Mouse (Mus musculus) adrenal gland, adult 8-10 months (tissue): Measurements from ENCODE around the gene Gorasp1. TPM values are rescaled to one million over a fixed set of nuclear protein-coding genes. Genes with fewer than 3 reads are reported as not detected.
A peak's percentile ranks its signal among the peaks of the same experiment; 100 is the strongest.

Experiments used
- DNase-seq: peaks from one replicate; pipeline ENCODE4 v3.0.0; 2022
- total RNA-seq, 4 experiments: library from RNA; stranded (reverse); gene quantifications; 2 replicates each; pipeline ENCODE4 v1.2.4; 2022

The Gorasp1 gene
- 10 to 100 TPM; 31.7 to 45.8 (median 42.3) TPM for total RNA-seq

DNA sequence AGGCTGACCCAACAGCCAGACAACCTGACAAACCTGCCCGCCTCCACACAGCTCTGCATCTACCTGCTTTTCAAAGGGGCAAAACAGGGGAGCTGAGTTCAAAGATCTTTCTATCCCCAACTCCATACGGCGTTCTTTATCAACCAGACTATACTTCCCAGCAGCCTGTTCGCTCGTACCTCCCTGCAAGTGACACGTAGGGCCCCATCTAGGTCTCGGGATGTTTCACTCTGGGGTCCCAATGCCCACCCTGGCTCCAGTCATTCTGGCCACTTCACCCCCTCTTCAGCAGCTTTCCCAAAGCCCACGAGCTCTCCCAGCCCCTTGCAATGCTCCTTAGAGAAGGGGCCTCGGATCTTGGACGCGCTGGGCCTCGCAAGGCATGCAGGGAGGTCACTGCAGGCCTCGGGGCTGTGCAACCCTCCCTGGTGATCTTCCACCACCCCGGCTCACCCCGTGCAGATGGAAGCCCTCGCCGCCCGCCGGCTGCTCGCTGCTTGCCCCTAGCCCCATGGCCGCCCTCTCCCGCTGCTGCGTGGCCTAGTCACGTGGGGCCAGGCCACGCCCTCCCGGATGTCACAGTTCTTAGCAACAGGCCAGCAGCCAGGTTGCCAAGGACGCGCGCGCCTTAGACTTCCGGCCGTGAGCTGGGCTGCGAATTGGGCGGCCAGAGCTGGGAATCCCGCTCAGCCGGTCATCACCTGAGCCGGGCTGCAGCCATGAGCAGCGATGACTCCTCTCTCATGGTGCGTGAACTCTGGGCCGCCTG lies at the start of gene Gorasp1, which contains the start of gene Ttc21a:
Gorasp1 (minus strand) TSS at position 561 of the 769 bp plus-strand sequence.
Ttc21a (plus strand) TSS at position 602 of the 769 bp plus-strand sequence.
- DNase-seq = peak; percentile 92

DNA sequence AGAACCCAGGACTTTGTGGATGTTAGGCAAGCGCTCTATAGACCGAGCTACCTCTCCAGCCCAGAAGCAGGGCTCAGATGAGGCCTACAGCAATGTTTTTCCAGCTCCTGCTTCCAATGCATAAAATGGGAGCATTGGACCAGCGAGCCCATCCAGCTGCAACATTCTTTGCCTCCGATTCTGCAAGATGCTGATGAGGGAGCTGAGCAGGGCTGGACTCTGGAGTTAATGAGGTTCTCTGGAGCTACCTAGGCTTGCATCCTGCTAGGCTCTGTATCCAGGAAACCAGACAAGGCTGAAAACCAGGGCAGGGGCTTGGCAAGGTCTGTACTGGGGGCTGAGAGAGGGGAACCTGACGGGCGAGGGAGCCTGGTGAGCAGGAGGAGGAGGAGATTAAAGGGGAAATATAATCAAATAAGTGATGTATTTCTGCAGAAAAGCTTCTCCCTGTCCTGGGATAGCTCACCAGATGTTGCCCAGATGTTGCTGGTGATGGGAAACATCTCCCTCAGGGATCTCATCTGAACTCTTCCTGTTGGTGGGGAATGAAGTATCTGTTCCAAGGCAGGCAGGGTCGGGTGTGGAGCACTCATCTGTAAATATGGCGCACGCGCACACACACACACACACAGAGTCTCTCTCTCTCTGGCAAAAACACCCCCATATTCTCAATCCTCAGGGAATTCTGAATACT lies 48.7 kb upstream of the Gorasp1 start:
- DNase-seq = no peak

DNA sequence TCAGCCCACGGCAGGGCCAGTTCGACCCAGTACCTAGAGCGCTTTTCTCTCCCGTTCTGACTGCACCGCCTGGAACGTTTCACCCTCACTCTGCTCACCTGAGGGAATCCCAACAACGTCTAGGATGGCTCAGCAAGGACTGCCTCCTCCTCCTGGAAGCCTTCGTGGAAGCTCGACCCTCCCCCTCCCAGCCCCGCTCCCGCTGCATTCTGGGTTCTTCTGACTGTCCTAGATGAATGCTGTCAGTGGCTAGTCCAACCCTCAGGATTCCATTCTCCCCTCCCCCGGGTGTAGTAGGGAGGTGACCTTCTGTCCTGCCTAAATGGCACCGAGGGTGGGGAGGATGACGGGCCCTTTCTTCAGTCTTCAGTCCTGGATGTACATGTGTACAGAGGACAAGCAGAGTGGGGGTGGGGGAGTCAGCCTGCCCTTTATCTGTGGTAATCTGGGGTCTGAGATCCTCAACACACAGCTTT lies 47.2 kb upstream of the Gorasp1 start, which contains the start of gene Csrnp1:
Csrnp1 (minus strand) TSS at position 123 of the 476 bp plus-strand sequence.
- no peak for DNase-seq

DNA sequence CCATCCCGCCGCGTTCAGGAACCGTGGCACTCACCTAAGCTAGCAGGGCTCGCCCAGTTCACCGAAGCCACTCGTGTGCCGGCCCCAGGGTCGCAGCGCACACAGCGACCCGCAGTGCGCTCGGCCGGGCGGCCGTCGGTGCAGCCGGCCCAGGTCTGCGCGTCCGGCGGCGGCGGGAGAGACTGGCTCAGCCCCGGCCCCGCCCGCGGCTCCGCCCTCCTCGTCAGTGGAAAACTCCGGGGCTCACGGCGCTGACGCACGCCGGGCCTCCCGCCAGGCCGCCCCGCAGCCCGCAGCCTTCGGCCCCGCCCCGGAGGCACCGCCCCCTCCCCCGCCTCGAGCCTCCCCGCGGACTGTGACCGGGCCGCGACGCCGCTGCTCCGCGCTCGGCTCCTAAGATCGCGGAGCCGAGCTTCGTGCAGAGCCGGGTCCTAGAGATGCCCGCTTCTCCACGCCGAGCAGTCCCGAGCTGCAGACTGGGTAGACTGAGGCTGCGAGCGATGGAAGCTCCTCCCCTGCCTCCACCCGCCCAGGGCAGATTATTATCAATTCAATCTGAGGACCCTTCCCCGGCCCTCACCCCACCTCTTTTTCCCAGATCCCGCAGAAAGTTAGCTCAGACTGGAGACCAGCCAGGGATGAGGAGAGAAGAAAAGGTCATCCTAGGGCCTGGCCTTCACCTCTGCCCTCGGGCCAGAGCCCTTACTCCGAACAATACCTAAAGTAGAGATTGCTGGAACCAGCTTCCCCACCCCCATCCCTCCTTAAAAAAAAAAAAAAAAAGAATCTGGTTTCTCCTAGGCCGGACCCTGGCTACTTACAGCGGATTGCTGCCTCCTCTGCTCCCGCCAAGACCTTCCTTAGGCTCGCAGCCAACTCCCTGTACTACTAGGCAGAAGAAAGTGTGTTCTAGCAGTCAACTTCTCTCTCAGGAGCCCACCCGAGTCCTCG lies 46.5 kb upstream of the Gorasp1 start:
- DNase-seq = peak; percentile 88

DNA sequence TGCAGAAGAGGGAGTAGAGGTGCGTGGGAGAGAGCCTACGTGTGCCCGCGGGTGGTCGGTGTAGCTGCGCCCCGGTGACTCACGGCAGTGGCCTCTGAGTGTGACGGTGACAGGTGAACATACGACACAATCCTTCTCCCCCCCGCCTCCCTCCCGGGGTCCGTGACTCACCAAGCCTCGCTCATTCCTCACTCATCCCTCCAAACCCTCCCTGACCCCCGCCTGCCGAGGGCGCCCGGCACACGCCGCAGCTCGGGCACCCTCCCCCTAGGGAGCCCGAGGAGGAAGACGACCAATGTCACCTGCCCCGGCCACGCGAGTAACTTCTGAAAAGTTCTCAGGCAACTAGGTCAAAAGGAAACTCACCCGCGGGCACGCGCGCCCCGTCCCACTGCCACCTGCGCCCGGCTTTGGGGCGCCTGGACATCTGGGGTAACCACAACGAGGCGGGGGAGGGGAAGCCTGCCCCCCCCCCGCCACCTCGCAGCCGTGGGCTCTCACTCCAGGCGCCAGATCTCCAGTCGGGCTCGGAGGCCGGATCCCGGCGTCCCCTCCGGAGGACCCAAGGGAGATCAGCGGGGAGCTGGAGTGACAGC lies 45.7 kb upstream of the Gorasp1 start:
- peak; percentile 80 for DNase-seq

DNA sequence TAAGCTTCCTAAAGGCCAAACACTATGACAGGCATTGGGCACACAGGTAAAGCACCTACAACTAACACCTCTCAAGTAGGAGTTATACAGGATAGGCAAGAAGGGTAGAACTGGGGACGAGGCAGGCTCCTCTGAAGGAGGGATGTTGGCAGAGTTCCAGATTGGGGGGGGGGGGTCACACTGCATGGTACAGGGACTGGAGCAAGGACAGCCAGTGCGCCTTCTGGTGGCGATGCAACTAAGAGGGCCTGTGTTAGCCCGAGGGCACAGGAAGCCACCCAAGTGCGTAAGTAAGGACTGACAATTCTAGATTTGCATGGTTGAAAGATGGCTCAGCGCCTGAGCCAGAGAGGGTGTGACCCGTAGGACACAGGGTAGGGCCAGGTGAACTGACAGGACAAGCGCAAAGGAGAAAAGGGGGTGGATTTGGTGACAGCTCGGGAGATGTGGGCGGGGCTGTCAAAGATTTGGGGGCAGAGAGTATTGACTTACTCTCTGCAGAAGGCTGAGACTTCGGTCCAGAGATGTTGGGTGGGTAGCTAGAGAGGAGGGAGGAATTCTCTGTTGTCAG lies 45.0 kb upstream of the Gorasp1 start:
- DNase-seq = peak; percentile 55

DNA sequence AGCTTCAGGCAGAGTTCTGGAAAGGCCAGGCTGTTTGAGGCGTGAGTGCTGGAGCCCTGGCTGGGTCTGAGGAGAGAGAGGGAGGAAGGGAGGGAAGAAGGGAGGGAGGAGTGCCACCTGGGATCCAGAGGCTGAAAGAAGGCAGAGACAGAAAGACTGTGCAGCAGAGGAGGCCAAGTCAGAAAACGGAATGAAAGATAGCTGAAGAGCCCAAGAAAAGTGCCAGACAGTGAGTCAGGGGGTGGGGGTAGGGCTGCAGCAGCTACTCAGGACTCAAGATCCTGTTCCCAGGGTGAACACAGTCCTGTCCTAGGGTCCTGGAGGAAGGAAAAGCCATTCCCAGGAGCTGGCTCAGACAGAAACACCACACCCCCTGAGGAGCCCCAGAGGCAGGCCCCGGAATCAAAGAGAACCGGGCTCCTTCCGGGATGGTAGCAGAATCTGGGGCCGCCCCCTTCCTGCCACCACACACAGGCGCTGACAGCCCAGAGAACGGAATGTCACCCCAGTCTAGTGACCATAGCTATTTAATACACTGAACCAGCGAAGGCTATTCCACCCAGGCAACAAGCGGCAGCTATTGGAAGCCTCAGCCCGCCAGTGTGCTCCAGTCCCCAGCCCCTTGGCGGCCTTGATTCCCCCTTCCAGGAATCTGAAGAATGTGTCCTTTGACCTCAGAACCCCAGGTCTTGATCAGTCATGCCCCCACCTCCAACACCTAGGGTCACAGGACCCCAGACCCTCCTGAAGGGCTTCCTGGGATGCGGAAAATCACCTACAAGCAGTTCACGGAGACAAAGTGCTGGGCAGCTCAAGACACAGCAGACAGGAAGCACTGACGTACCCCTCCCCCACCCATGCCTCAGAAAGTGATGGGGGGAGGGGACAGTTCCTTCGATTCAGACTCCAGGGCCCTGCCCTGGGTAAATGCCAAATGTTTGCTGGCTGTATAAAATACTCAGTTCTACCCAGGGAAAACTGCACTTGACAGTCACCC lies 44.1 kb upstream of the Gorasp1 start:
- DNase-seq = peak; percentile 79

DNA sequence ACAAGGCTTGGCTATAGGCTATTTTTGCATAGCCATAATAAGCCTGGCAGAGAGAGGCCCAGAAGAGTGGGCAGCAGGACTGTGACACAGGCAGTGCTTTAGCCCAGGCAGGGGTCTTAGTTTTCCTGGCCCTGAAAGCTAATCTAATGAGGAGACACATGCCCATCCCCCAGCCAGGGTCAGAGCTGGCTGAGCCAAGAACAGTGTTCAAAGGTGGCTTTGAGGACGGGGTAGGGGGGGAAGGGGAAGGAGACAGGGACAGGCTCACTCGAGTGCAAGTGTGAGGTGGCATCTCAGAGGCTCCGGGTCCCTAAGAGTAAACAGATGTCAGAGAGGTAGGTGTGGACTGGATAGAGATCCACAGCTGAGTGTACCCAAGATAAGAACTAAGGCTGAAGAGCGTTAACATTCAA lies 43.4 kb upstream of the Gorasp1 start:
- DNase-seq = no peak

DNA sequence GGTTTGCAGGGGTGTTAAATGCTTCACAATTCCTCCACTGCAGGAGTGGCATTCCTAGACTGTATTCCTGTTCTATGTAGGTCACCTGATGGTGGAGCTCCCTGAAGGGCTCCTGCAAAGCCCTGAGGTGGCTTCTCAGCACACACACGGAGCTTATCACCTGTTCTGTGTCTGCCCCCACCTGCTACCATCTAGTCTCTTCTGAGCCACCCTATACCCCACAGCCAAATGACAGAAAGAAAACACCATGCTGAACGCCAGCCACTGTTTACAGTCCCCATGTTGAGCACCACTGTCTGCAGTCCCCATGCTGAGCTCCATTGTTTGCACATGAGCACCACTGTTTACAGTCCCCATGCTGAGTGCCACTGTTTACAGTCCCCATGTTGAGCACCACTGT lies 42.4 kb upstream of the Gorasp1 start:
- no peak for DNase-seq

DNA sequence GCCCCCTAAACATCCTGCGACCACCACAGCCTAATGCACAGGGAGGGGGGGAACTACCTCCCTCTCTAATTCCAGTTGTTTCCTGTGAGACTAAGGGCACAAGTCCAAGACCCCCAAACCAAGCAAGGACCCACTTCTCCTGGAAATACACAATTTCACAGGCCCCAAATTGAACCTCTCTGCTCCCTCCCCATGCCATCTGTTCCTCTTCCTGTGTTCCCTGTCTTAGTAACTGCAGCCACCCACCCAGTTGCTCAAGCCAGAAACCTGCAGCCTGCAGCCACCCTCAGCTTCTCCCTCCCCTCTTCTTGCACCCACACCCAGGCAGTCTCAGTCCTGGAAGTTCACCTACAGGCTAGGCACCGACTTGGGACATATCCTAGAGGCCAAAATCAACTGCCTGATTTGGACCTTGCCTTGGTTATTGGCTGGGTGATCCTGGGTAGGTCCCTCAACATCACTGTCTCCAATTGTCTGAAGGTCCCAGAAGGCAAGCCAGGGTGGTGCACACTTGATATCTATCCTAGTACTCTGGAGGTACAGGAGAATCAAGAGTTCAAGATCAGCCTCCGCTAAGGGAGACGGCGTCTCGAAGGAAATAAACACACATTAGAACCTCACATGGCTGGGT lies 41.6 kb upstream of the Gorasp1 start:
- DNase-seq = no peak

DNA sequence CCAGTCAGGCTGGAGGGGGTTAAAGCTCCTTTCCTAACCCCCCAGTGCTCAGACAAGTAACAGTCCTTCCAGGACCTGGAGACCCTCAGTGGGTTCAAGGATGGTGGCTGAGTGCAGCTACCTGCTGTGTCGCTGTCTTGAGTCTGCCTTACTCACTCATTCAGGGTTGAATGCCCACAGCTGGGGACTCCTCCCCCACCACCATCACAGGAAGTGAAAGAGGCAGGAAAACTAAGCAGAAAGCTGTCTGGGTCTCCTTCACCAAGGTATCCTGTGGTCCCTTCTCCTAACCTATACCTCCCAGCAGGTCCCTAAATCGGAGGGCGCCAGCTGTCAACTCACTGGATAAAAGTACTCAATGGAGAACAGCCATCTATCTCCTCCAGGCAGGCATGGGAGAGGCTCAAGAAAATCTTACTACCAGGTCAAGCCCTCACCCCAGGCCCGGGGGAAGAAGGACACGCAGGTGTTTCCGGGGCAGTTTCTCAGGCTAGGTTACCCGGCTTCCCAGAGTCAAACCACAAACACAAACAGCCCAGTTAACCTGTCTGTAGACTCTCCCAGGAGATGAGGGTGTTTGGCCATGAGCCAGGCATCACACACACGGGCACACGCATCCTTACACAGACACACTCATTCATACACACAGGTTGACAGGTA lies 40.9 kb upstream of the Gorasp1 start:
- DNase-seq = no peak

DNA sequence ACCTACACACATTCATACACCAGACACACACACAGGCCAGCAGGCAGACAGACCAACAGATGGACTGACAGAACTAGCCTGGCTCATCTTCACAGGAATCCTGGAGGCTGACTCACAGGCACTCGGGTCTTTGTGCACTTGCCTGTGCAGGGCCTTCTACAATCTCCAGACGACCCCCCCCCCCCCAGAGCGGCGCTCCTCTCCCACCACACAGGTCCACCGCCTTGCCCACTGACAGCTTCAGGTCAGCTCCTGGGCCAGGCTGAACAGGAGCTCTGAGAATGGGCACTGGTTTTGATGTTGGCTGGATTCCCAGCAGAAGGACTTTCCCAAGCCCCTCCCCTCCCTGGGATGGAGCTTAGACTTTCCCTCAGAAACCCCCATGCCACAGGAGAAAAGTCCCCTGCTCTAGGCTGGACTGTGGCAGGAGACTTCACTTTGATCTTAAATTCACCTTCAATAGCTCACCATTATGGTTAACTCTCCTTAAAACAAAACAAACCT lies 40.2 kb upstream of the Gorasp1 start:
- DNase-seq = no peak

DNA sequence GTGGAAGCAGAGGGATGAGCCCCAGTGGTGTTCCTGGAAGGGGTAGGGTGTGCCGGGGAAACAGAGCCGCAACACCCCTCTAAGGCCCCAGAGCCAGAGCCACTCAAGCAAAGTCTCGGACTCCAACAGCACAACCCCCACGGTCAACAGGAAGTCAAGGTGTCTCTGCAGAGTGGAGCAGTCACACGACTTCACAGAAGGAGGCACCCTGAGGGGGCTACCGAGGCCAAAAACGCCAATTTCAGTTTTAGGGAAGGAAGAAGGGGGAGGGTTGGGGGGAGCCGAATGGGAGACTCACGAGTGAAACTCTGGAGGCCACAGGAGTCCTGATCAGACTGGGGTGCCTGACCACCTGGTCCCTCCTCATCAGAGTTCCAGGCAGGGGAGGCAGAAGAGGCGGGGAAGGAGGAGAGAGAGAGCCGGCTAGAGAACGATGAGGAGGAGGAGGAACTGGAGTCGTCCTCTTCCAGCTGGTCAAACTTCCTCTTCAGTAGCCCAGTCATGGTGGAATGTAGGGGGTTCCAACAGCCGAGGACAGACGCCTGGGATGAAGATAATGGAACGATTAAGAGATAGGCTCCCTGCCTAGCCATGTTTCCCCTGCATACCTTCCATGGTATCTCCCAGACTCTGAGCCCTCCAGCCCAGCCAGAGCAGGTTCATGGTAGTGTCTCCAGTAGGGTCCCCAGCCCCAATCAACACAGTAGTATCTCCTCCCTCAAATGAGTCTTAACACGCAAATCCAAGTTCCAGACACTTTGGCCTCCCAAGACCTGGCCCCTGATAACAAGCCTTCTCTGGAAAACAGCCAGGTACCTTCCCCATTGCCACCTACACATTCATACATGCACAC lies 39.6 kb upstream of the Gorasp1 start:
- no peak for DNase-seq

DNA sequence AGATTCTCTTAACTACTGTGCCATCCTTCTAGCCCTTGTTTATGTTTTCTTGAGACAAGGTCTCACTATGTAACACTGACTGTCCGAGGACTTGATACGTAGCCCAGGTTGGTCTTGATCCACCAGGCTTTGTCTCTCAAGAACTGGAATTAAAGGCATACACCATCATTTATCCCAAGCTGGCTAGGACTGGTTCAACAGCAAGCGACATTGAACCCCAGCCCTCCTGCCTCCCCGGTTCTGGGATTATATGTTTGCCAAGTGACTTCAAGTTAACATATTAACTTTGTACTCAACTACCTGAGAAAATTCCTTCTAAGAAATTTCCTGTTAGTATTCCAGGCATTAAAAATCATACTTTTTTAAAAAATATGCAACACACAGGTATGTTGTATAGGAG lies 37.9 kb upstream of the Gorasp1 start:
- DNase-seq = no peak

DNA sequence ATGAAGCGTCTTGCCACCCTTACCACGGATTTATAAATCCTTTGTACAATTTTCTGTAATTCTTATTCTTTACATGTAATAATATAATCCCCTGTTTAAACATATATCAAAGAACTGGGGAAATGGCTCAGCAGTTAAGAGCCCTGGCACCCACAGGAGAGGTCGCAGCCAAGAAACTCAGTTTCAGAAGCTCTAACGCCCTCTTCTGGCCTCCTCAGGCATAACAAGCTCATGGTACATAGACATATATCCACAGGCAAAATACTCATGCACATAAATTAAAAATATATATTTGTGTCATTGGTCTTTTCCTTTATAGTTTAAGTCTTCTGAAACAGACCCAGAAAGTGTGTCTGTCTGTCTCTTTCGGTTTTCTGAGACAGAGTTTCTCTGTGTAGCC lies 37.2 kb upstream of the Gorasp1 start:
- no peak for DNase-seq

DNA sequence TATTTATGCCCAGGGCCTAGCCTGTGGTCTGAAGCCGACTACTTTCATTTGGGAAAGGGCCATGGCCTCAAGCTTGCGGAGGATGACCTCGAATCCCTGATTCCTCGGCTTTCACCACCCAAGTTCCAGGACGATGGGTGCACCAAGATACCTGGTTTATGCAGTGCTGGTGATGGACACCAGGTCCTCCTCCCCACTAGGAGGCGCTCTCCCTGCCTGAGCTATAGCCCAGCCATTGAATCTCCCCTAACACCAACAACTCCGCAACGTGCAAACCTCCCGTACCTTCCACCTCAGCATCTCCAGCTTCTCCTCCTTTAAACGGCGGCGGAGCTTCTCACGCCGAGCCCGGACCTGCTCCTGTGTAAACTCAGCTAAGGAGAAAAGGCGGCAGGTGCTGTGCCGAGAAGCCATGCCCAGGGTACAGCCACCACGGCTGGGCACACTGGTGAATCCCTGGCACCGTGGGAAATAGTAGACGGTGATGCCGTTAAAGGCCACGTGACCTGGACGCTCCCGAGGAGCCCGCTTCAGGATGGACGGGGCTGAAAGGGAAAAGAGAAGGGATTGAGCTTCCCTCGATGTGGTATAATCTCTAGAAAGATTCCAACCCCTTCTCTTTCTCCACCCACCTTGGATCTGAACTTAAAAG lies 36.6 kb upstream of the Gorasp1 start:
- DNase-seq = no peak

DNA sequence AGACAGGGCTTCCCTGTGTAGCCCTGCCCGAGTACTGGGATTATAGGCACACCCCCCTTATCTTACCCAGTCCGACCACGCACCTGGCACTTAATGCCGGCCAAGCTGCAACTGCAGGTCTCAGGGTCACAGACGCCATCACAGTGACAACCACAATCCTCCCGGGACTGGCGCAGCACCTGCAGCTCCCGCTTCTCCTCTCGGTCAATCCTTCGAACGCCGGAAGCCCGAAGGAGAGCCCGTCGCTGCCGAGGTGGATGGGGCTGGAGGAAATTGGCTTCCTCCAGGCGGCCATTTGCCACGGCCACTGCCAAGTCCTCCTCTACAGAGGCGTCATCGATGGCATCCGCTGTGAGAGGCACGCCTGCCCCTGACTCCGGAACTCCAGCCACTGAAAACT lies 35.9 kb upstream of the Gorasp1 start:
- DNase-seq = no peak

DNA sequence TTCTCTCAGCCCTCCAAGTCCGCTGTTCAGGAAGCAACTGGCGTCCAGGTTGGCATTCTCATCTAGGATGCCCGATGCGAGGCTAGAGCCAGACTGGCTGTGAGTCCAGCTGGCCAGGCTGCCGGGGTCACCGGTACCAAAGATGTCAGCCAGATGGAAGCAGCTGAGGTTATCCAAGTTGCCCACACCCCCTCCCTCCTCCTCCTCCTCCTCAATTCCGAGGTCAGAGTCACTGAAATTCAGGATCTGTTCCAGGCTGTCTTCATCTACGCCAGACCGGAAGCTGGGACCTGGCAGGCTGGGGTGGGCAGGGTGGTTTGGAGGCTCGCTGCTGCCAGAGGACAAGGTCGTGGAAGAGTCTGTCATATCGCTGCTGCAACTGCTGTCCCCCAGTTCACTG lies 35.2 kb upstream of the Gorasp1 start:
- DNase-seq = no peak
